Mouse (Mus musculus) gastrocnemius, adult 2 months (tissue): Measurements from ENCODE around the gene Asprv1. TPM values are rescaled to one million over a fixed set of nuclear protein-coding genes. Genes with fewer than 3 reads are reported as not detected.

Experiments
- DNase-seq: peaks from one replicate; pipeline ENCODE4 v3.0.0; 2022
- H3K27ac ChIP-seq: fragments of 200-600 bp; 2 replicates; pipeline ENCODE4 v1.8.1; 2022; ENCODE audit warnings: mild to moderate bottlenecking
- H3K4me3 ChIP-seq: fragments of 200-600 bp; 2 replicates; pipeline ENCODE4 v1.8.1; 2022; ENCODE audit warnings: mild to moderate bottlenecking, moderate library complexity
- CTCF ChIP-seq: fragments of 200-600 bp; IDR thresholded peaks from 2 replicates; pipeline ENCODE4 v1.8.1; 2022; ENCODE audit warnings: antibody characterized with exemption, mild to moderate bottlenecking, moderate library complexity
- intact Hi-C: fragments of 180-260 bp; cut with DNase I; formaldehyde crosslinking; loops from one replicate; pipeline ENCODE4 v1.15.1; 2025
- long read RNA-seq, 2 experiments: library from polyadenylated mRNA; stranded (forward); transcript quantifications; one replicate each; pipeline ENCODE4 v2.0.0; 2021
- total RNA-seq, 2 experiments: library from RNA; stranded (reverse); gene quantifications; 2 replicates each; pipeline ENCODE4 v1.2.3; 2021

The Asprv1 gene
- not detected for total RNA-seq
- long read RNA-seq, experiment 1 = 0 reads
- long read RNA-seq, experiment 2 = 0 reads

DNA sequence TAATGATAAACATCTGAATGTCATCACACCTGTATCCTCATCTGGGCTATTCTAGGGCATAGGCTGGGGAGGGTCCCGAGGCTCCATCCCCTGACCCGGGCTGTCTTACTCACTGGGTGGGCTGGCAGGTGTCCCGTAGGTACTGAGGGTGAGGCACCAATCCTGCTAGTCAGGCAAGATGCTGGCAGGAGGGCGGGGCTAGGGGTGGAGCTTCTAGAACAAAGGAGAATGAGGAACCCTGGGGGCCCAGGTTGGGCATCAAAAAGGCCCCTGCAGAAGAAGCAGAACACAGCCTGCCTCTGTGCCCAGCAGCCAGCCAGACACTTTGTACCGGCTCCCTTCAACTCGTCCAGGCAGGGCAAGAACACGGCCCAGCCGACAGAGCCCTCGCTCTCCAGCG is at the start of gene Asprv1:
Asprv1 (plus strand) TSS at position 219 of the 400 bp plus-strand sequence.
- H3K27ac ChIP-seq = no peak within 1 kb of the TSS
- no peak for DNase-seq
- no peak within 1 kb of the TSS for H3K4me3 ChIP-seq
- TF ChIP-seq CTCF = no peak
- intact Hi-C loops = no loop called here

DNA sequence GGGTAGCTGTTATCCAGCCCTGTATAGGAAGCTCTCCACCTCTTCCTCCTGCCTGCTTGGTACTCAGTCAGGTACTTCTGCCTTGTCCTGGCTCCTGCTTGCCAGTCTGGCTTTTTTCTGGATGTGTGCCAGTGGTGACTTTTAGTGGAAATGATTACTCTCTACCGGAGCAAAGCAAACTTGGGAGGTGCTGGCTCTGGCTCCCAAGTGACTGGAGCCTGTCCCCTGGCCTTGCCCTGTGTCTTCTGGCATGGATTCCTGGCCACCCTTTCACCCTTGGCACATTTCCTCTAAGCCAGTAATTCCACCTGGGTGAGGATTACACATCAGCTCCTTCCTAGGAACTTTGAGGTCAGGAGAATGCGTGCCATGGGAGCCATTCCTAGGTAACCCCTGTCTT is 49.6 kb upstream of the Asprv1 start:
- peak; percentile 71 for DNase-seq
- no peak for TF ChIP-seq CTCF
- intact Hi-C loops = no loop called here
- Histone ChIP-seq H3K4me3 (no peak overlapping the region), H3K27ac (peak overlapping the region; percentile 61)

DNA sequence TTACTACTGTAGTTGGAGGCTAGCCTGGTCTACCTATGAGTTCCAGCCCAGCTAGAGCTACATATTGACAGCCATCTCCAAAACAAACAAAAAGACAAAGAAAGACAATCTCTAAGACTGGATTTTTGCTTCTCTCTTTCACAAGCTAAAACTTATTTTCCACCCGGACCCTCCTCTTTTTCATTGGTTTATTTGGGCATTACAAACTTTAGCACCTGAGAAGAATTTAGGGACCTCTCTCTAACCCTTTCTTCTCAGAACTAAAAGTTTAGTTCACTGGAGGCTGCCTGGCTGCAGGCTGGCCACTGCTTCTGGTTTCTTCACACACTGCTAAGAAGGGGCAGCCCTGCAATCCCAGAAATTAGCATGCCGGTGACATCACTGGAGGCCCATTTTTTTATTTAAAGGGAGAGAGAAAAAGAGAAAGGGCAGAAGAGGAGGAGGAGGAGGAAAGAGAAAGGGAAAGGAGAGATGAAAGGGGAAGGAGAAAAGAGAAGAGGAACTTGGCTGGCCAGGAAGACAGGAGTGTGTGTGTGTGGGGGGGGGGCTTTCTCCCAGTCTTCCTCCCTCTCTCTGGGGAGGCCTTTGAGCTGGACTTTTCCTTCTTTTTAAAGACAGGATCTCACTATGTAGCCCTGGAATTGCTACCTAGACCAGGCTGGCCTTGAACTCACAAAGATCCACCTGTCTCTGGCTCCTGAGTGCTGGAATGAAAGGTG is 48.7 kb upstream of the Asprv1 start:
- intact Hi-C loops = no loop called here
- no peak for DNase-seq
- peak overlapping the region; percentile 4; the same call in 1 of the 2 replicates for H3K27ac ChIP-seq
- H3K4me3 ChIP-seq = no peak overlapping the region
- no peak for TF ChIP-seq CTCF

DNA sequence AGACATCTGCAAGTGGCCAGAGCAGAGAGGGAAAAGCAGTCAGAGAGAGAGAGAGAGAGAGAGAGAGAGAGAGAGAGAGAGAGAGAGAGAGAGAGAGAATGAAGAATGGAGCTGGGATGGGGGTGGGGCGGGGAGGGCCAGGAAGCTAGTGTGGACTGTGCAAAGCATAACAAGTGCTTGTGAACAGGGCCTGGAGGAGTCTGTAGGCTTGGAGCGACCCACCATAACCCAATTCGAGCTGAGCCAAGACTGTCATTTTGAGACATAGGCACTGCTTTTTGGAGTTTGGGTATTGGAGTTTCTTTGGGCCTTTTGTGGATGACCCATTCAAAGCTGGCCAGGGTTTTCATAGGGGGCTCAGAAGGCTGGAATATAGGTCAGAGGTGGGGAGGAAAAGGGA is 48.0 kb upstream of the Asprv1 start:
- intact Hi-C loops = loop anchor here (5.0 kb wide), 1 partner anchor 33 kb away; no protein-coding TSS in a partner anchor

DNA sequence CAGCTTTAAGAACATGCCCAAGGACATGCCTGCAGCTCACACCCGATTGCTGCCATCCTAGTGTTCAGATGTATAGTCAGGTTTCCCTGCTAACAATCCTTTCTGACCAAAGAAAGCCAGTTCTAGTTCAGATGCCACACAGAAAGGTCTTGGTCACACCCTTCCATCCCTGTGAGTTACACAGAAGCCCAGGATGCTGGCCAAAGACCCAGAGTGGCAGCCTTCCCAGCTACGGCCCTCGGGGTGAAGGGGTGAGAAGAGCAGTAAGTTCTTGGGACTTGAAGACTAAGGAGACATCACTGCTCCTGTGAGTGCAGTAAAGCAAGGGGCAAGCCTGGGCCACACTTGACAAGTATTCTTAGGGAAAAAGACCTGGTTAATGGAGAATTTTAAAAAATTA is 44.8 kb upstream of the Asprv1 start:
- no peak overlapping the region; the same call in 1 of the 2 replicates for H3K27ac ChIP-seq
- no peak overlapping the region for H3K4me3 ChIP-seq
- intact Hi-C loops = loop anchor here (5.0 kb wide), 1 partner anchor 36 kb away; no protein-coding TSS in a partner anchor
- no peak for DNase-seq
- TF ChIP-seq CTCF = no peak

More for the DNA sequence above, 48.0 kb upstream of the Asprv1 start:
- DNase-seq = no peak
- Histone ChIP-seq H3K4me3 (no peak overlapping the region), H3K27ac (no peak overlapping the region)
- no peak for TF ChIP-seq CTCF

DNA sequence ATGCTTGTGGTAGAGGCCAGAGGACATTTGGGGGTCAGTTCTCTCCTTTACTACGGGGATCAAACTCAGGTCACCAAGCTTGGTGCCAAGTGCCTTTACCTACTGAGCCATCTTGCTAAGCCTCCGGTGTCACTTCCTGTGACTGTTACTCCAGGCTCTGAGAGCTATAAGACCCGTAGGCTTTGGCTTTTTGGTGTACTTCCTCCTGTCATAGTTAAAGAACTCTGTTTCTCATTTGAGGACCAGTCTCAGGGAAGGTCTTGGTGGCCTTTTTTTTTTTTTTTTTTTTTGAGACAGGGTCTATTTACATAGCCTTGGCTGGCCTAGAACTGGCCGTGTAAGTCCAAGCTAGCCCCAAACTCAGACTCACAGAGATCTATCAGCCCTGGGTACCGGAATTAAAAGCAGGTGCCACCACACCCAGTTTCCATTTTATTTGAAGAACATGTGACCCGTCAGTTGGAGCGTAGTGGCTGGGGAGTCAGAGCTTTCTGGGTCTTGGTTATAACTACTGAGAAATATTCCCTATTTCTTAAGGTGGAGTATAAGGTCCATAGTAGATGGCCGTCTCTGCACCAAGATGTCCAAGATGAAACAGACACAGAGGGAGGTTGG is 44.3 kb upstream of the Asprv1 start:
- peak overlapping the region; percentile 93 for H3K27ac ChIP-seq
- TF ChIP-seq CTCF = no peak
- DNase-seq = no peak
- intact Hi-C loops = loop anchor here (5.0 kb wide), 1 partner anchor 36 kb away; no protein-coding TSS in a partner anchor
- no peak overlapping the region for H3K4me3 ChIP-seq

DNA sequence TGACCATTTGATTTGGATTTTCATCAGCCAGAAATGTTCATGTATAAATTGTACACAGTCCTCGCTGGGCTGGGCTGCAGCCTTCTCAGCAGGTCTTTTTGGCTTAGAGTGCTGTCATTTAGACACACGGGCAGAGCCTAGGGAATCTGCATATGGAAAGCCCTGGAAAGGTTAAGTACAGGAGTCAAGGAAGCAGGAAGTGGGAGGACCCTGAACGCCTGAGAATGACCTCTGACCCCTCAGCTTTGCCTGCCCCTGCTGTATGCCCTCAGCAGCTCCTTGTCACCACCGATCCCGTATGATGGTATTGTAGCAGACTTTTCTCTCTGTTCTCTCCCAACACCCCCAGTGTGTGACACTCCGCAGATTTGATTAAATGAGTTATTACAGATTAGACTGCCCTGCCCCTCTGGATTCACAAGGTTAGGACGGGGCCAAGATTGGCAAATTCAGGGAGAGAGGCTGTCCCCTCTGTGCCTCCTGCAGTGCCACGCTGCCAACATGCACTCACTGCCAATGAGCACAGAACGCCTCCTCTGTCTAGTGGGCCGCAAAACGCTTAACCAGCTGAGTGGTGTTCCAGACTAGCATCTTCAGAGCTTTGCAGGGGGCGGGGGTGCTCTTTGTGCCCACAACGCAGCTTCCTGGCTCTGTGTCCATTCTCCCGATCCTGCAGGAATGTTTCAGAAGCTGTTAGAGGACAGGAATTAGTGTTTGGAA is 43.5 kb upstream of the Asprv1 start:
- peak; percentile 70 for DNase-seq
- H3K27ac ChIP-seq = peak overlapping the region; percentile 93
- TF ChIP-seq CTCF = no peak
- H3K4me3 ChIP-seq = peak overlapping the region; percentile 75
- intact Hi-C loops = loop anchor here (5.0 kb wide), 1 partner anchor 37 kb away; no protein-coding TSS in a partner anchor

DNA sequence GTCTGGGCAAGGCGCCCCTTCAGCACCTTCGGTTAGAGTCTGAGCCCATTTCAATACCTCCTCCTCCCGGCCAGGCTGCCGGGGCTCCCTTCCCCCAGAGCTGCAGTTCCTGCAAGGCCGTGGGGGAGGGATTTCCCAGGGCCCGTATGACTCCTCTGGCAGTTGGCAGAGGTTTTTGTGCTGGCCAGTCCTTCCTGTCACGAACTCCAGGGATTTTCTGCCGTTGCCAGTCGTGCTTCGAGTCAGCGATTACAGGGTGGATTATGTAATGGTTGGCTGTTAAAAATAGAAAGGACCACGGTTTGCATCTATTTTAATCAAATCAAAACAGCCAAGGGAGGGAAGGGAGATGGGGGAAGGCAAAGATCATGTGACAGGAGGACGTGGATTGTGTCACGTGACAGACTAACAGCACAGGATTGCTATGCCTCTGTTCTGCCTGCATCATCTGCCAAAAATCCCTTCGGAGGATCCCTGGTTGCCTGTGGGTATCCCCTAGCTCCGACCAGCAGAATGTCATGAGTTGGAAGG is 42.8 kb upstream of the Asprv1 start:
- DNase-seq = peak; percentile 91
- Histone ChIP-seq H3K27ac (peak overlapping the region; percentile 93), H3K4me3 (peak overlapping the region; percentile 75)
- intact Hi-C loops = no loop called here
- TF ChIP-seq CTCF = no peak

DNA sequence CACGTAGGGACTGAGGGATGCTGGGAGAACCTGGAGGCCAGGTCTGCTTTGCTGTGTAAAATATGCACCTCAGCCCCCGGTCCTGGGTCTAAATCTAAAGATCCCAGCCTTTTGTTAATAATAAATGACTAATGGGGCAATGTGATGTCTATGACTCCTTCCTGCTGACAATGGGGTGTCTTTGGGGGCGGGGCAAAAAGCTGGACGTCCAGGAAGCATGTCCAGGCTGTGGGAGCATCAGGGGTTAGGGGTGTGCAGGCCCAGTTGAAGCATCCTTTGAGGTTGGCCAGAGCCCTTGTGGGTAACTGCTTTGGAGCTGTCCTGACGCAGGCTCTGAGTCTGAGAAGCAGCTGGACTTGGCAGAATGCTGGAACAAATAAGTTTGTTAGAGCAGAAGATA is 41.9 kb upstream of the Asprv1 start:
- intact Hi-C loops = no loop called here
- DNase-seq = no peak
- no peak for TF ChIP-seq CTCF
- H3K4me3 ChIP-seq = no peak overlapping the region
- peak overlapping the region; percentile 93 for H3K27ac ChIP-seq

DNA sequence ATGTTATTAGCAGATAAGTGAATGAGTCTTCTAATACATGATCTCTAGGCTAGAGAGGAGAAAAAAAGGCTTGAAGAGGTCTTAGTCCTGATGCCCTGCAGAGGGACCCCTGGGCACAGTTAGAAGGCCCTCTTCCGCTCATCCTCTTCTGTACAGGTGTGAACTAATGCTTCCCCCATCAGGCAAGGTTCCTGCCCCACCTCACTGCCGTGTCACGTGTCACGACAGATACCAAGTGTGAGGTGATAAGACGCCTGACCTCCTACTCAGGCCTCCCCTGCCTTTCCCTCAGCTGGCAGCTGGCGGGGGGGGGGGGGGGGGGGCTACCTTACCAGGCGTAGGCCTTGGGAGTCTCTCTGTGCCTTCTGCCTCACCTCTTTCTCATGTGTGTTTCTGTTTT is 39.5 kb upstream of the Asprv1 start:
- TF ChIP-seq CTCF = no peak
- DNase-seq = no peak
- H3K27ac ChIP-seq = no peak overlapping the region
- intact Hi-C loops = no loop called here
- no peak overlapping the region for H3K4me3 ChIP-seq

DNA sequence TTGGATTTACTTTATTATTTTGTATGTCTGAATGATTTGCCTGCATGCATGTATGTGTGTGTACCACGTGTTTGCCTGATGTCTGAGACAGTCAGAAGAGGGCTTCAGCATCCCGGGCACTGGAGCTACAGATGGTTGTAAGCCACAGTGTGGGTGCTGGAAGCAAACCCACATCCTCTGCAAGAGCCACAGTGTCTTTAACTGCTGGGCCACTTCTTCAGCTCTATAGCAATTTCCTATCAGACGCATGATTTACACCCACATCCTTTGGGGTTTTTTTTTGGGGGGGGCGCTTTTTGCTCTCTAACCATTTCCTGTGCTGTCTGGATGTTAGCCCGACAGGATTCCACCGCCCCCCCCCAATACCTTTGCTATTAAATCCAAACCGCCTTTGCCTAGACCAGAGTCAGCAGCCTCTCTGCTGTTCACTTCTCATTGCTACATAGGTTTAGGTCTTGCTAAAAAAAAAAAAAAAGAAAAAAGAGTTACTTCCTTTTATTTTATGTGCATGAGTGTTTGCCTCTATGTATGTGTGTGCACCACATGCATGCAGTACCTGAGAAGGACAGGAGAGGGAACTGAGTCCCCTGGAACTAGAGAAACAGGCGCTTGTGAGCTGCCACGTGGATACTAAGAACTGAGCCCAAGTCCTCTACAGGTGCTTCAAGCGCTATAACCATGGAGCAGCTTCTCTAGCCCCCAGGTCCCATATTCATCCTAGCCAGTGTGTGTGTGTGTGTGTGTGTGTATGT is 34.6 kb upstream of the Asprv1 start:
- no peak for TF ChIP-seq CTCF
- intact Hi-C loops = no loop called here
- no peak for DNase-seq
- H3K27ac ChIP-seq = no peak overlapping the region
- H3K4me3 ChIP-seq = no peak overlapping the region

DNA sequence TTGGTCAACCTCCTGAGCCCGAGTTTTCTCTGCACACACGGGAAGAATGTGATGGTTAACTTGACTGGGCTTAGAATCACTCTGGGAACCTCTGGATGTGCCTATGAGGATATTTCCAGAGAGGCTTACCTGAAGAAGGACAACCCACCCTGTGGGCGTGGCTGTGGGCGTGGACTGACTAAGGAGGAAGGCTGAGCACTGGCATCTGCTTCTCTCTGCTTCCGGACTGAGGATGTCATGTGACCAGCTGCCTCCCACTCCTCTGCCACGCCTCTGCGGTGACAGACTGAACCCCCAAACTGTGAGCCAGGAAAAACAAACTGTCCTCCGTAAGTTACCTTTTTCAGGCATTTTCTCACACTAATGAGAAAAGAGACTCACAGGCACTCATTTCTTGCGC is 33.3 kb upstream of the Asprv1 start:
- no peak for DNase-seq
- intact Hi-C loops = loop anchor here (5.0 kb wide), 1 partner anchor 73 kb away; the partner anchor contains the start of gene Mxd1
- Histone ChIP-seq H3K27ac (no peak overlapping the region), H3K4me3 (peak overlapping the region; percentile 57)
- no peak for TF ChIP-seq CTCF
